Mouse (Mus musculus) adrenal gland, postnatal 4 days (tissue): ENCODE results near the gene Ubn1. TPM values are rescaled to one million over a fixed set of nuclear protein-coding genes. Genes with fewer than 3 reads are reported as not detected.

Experiments used
- total RNA-seq, 2 experiments: library from RNA; stranded (reverse); gene quantifications; 2 replicates each; pipeline ENCODE4 v1.2.3; 2021

Ubn1 gene
- total RNA-seq, 2 experiments from 2014 or later = 41.2 to 43.4 TPM

Other genes with a start within 250 kb of the Ubn1 start
- under 1 TPM in 1 of 2 experiments, not detected in 1; 0.11 TPM for gene 4930562C15Rik, start 214.6 kb upstream of the Ubn1 start, total RNA-seq
- 10 to 100 TPM; 32.7 to 36.3 TPM for gene Ubald1, start 169.7 kb upstream of the Ubn1 start, total RNA-seq
- 10 to 100 TPM; 91.7 to 96.1 TPM for gene Mgrn1, start 163.8 kb upstream of the Ubn1 start, total RNA-seq
- gene Nudt16l1, start 111.3 kb upstream of the Ubn1 start, total RNA-seq = 100 to 1,000 TPM; 105 to 110 TPM
- gene Anks3, start 85.9 kb upstream of the Ubn1 start, total RNA-seq = 10 to 100 TPM; 51.9 to 60.5 TPM
- gene Sept12, start 52.2 kb upstream of the Ubn1 start, total RNA-seq = under 1 TPM in 1 of 2 experiments, not detected in 1; 0.22 TPM
- 1 to 10 TPM in 1 of 2 experiments, not detected in 1; 2.2 TPM for gene Smim22, start 42.8 kb upstream of the Ubn1 start, total RNA-seq
- gene Rogdi, start 36.5 kb upstream of the Ubn1 start, total RNA-seq = 10 to 100 TPM; 54.6 to 55.0 TPM
- 100 to 1,000 TPM; 110 to 111 TPM for gene Glyr1, start 194 bp upstream of the Ubn1 start, total RNA-seq
- gene Ppl, start 82.4 kb downstream of the Ubn1 start, total RNA-seq = 1 to 10 TPM; 1.9 to 2.9 TPM
- under 1 TPM; 0.34 to 0.40 TPM for gene Sec14l5, start 97.1 kb downstream of the Ubn1 start, total RNA-seq
- 10 to 100 TPM; 23.0 to 25.2 TPM for gene Nagpa, start 154.0 kb downstream of the Ubn1 start, total RNA-seq
- gene AU021092, start 172.2 kb downstream of the Ubn1 start, total RNA-seq = 10 to 100 TPM; 17.6 to 23.8 TPM
- 10 to 100 TPM; 36.0 to 38.8 TPM for gene Alg1, start 183.6 kb downstream of the Ubn1 start, total RNA-seq
- gene Eef2kmt, start 205.9 kb downstream of the Ubn1 start, total RNA-seq = 10 to 100 TPM; 30.8 to 41.5 TPM